Mouse (Mus musculus) forebrain, postnatal 0 days (tissue): Measurements from ENCODE around the gene Slmap. TPM values are rescaled to one million over a fixed set of nuclear protein-coding genes. Genes with fewer than 3 reads are reported as not detected.

ENCODE experiments used
- ATAC-seq: fragments of 200-750 bp; cut with Nextera tagmentation; 2 replicates; pipeline ENCODE4 v1.8.0; 2017; ENCODE audit warnings: mild to moderate bottlenecking, moderate library complexity
- DNase-seq: peaks from one replicate; pipeline ENCODE4 v3.0.0-alpha.2; 2015
- H3K27ac ChIP-seq: fragments of 300-500 bp; sonication (generic); 2 replicates; pipeline ENCODE4 v1.5.1; 2014; ENCODE audit warnings: low read depth, mild to moderate bottlenecking, antibody characterized with exemption, low read length, moderate library complexity, mixed read lengths
- H3K27me3 ChIP-seq: fragments of 300-500 bp; sonication (generic); 2 replicates; pipeline ENCODE4 v1.6.1; 2014; ENCODE audit warnings: mild to moderate bottlenecking, low read length, mixed read lengths; ENCODE audit not compliant: insufficient read depth
- H3K36me3 ChIP-seq: fragments of 300-500 bp; sonication (generic); 2 replicates; pipeline ENCODE4 v1.6.1; 2014; ENCODE audit warnings: mild to moderate bottlenecking, moderate library complexity; ENCODE audit not compliant: insufficient read depth
- H3K4me1 ChIP-seq: fragments of 300-500 bp; sonication (generic); 2 replicates; pipeline ENCODE4 v1.6.1; 2014; ENCODE audit warnings: antibody characterized with exemption; ENCODE audit not compliant: insufficient read depth
- H3K4me2 ChIP-seq: fragments of 300-500 bp; sonication (generic); 2 replicates; pipeline ENCODE4 v1.6.1; 2014; ENCODE audit warnings: low read depth, mild to moderate bottlenecking, moderate library complexity
- H3K4me3 ChIP-seq: fragments of 300-500 bp; sonication (generic); 2 replicates; pipeline ENCODE4 v1.5.1; 2014; ENCODE audit warnings: low read depth, low read length, mixed read lengths
- H3K9ac ChIP-seq: fragments of 300-500 bp; sonication (generic); 2 replicates; pipeline ENCODE4 v1.6.1; 2014; ENCODE audit warnings: mild to moderate bottlenecking
- H3K9me3 ChIP-seq: fragments of 300-500 bp; sonication (generic); 2 replicates; pipeline ENCODE4 v1.6.1; 2016; ENCODE audit warnings: low read length
- CTCF ChIP-seq: sonication (generic); IDR thresholded peaks from 2 replicates; pipeline ENCODE4 v1.5.1; 2016; ENCODE audit warnings: antibody characterized with exemption, control low read depth, low read depth
- WGBS: fragments of 180-500 bp; shearing (Covaris S2); extraction: QIAGEN DNeasy Blood & Tissue Kit; methylation state at CpG from one replicate; pipeline ENCODE4 v1.1.7; 2014; 5-methylcytosine and 5-hydroxymethylcytosine counted together
- polyA plus RNA-seq: library from polyadenylated mRNA; unstranded; fragments of >200 nt; fragmentation: Nextera tagmentation; extraction: Ambion mirVana; gene quantifications from 2 replicates; pipeline ENCODE4 v1.2.1, GENCODE M21; 2015
- total RNA-seq: library from RNA; depleted of rRNA; stranded (reverse); fragments of >200 nt; gene quantifications from 2 replicates; pipeline ENCODE4 v1.2.3, GENCODE M21; 2014

Gene Slmap
- total and polyA plus RNA-seq, 2 experiments from 2014 or later, result 9.9 to 27.2 TPM

DNA sequence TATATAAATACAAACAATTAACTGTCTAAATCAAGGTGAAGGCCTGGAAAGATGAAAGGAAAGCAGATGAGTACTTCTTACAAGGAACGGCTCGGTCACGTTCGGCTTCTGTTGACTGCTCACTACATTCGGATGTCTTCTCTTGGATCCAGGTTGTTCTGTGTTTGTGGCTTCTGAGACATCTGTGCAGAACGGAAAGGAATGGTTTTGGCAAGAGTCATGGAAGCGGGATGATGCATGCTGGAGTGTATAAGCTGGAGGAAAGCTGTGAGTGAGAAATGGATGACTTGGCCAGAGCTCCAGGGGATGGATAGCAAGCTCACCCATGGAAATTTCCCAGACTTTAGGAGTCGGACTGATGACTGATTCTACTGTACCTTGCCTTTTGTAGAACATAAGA lies 16.0 kb upstream of the Slmap start:
- Histone ChIP-seq H3K36me3 (no peaks in the 10 kb centered on the region), H3K27ac (no peak overlapping the region), H3K4me3 (no peak overlapping the region), H3K4me2 (no peak overlapping the region), H3K9me3 (no peaks in the 10 kb centered on the region), H3K9ac (no peak overlapping the region), H3K27me3 (no peaks in the 10 kb centered on the region), H3K4me1 (no peaks in the 10 kb centered on the region)
- TF ChIP-seq CTCF, result no peak
- WGBS, result 93% methylated on average over 8 of the region's 8 CpGs
- ATAC-seq (no peak), DNase-seq (no peak)

DNA sequence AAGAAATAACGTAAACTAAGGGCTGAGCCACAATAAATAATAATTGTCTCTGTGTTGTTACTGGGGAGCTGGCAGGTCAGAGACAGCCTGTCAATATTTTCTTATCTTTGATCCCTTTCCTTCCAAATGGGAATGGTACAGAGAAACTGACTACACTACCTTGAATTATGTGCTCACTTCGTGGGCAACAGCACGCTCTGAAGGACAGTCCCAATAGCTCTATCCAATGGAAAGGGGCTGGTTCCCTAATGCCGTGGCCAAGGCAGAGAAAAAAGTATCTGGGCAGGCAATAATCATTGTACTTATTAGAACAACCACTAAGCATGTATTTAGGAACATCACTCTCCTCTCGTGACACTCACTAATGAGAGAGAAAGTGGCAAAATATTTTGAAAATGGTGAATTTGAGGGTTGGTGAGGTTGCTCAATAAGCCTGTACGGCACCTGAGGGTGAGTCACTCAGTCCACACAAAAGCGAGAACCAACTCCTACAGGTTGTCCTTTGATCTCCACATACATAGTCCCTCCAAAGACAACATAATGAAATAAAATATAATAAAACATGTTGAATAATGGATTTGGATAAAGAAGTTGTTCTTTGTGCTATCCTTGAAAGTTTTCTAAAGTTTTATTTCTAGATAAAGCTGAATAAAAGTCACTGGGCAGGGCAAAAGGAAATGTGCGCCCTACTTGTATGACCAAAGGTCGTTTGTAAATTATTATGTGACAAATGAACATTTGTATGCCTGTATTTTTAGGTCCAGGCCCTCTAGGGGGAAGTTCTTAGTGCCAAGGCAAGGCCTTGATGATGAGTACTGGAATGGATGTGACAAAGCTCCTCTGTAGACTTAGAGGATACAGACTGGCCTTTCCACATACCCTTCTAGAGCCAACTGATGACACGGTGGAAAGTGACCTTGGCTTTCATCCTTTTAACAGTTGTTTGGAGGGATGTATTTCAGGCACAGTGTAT lies 13.1 kb upstream of the Slmap start:
- no peak overlapping the region for H3K4me3 ChIP-seq
- 81% methylated on average over 10 of the region's 10 CpGs for WGBS
- ATAC-seq, result no peak
- no peak overlapping the region for H3K4me2 ChIP-seq
- H3K9ac ChIP-seq, result no peak overlapping the region
- no peaks in the 10 kb centered on the region for H3K27me3 ChIP-seq
- H3K4me1 ChIP-seq, result no peaks in the 10 kb centered on the region
- DNase-seq, result no peak
- no peaks in the 10 kb centered on the region for H3K9me3 ChIP-seq
- TF ChIP-seq CTCF, result no peak
- no peaks in the 10 kb centered on the region for H3K36me3 ChIP-seq
- H3K27ac ChIP-seq, result no peak overlapping the region

DNA sequence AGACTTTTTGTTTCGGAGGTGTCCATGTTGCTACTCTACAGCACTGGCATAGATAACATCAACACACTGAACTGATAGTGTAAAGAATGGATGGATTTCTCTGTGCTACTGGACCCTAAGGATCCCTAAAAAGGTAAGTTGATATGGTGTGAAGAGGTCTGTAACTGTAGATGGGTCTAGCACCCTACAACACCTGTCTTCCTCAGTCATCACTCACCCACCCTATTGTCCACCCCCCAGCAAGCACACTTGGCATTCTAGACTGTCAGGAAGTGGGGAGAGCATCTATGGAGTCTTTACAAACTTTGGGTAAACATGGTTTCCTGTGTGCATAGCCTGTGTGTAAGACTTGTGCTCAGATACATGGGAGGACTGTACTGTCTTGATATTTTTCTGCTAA lies 7.4 kb upstream of the Slmap start:
- ATAC-seq (no peak), DNase-seq (no peak)
- TF ChIP-seq CTCF, result no peak
- Histone ChIP-seq H3K4me2 (no peak overlapping the region), H3K27me3 (no peaks in the 10 kb centered on the region), H3K9ac (no peak overlapping the region), H3K36me3 (no peaks in the 10 kb centered on the region), H3K27ac (no peak overlapping the region), H3K9me3 (no peaks in the 10 kb centered on the region), H3K4me3 (no peak overlapping the region), H3K4me1 (no peaks in the 10 kb centered on the region)
- 96% methylated on average over 1 of the region's 1 CpGs for WGBS

DNA sequence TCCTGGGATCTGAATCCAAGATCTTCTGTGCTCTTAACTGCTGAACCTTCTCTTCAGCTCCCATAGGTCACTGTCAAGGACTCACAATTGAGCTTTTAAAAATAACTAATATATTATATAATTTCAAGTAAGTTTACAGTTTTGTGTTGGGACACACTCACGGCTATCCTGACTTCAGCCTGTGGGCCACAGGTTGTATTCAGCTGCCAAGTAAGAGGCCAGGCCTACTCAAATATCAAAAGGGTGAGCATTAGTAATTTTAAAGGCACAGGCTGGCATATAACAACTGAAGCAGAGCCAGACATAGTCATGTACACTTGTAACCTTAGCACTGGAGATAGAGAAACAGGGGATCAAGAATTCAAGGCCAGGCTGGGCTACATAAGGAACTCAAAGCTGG lies 5.8 kb upstream of the Slmap start:
- Histone ChIP-seq H3K27ac (no peak overlapping the region), H3K36me3 (no peaks in the 10 kb centered on the region), H3K4me1 (no peaks in the 10 kb centered on the region), H3K27me3 (no peaks in the 10 kb centered on the region), H3K4me2 (no peak overlapping the region), H3K9me3 (no peaks in the 10 kb centered on the region), H3K4me3 (no peak overlapping the region), H3K9ac (no peak overlapping the region)
- DNase-seq (no peak), ATAC-seq (no peak)
- no peak for TF ChIP-seq CTCF
- WGBS, result 77% methylated on average over 1 of the region's 1 CpGs

DNA sequence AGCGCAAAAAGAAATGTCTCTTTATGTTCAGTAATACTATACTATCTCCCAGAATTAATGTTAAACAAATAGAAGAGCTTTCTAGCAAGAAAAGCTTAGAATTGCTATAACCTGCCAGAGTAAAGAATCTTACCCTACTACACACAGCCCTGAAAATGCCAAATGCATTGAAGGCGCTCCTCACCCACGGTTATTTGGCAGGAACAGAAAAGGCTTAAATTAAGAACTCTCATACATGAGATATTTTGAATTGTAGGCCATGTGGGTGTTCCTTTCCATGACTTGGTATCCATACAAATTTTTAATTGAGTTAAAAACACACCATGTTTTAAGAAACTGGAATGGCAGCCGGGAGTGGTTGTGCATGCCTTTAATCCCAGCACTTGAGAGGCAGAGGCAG lies 4.5 kb upstream of the Slmap start:
- TF ChIP-seq CTCF, result no peak
- H3K9me3 ChIP-seq, result no peaks in the 10 kb centered on the region
- no peak overlapping the region for H3K9ac ChIP-seq
- no peaks in the 10 kb centered on the region for H3K27me3 ChIP-seq
- no peak overlapping the region for H3K4me2 ChIP-seq
- H3K4me1 ChIP-seq, result no peaks in the 10 kb centered on the region
- 74% methylated on average over 4 of the region's 4 CpGs for whole genome bisulfite sequencing
- no peak overlapping the region for H3K4me3 ChIP-seq
- H3K27ac ChIP-seq, result no peak overlapping the region
- DNase-seq (no peak), ATAC-seq (no peak)
- no peaks in the 10 kb centered on the region for H3K36me3 ChIP-seq

DNA sequence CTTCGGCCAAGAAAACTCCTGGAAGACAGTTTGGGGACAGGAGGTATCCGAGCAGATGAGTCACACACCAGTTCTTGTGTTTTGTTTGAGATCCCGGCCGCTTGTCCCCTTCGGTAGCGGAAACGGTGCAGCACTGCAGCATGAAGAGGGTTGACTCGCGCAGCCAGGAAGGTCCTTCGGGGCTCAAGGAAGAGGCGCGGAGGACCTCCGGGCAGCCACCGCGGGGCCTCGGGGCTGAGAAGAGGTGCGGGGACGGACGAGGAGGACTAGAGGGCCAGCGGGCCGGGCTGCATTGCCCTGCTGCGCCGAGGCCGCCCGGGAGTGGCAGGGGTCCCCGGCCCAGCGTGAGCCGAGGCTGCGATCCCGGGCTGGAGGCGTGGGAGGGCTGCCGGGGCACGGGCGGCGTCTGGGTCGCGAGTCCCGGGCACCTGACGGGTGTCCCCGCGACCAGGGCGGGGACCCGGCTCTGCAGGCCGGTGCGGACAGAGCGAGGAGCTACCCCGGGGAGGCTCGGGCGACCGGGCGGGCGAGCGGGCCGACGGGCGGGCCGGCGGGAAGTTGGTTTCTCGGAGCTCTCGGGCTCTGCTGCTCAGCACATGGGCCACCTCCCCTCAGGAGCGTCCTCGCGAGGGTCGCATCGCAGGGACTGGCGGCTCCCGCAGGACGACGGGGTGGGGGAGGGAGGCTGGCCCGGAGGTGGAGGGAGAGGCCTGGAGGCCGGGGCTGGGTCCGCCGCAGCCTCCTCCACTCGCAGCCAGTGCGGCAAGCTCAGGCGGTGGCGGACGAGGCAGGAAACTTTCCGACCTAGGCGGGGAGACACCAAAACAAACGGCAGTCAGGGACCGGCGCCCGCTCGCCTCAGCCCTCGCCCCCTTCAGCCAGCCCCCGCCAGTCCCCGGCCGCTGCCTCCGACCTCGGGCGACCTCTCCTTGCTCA lies 642 bp downstream of the Slmap start:
- WGBS, result under 1% methylated on average over 86 of the region's 92 CpGs
- H3K27ac ChIP-seq, result peak overlapping the region; percentile 88

More for the DNA sequence above, 642 bp downstream of the Slmap start:
- Histone ChIP-seq H3K9ac (peak overlapping the region; percentile 81), H3K4me2 (peak overlapping the region; percentile 96), H3K9me3 (no peaks in the 10 kb centered on the region), H3K4me3 (peak overlapping the region; percentile 88), H3K36me3 (no peaks in the 10 kb centered on the region), H3K4me1 (peaks cover 30% of the 10 kb centered on the region), H3K27me3 (no peaks in the 10 kb centered on the region)
- ATAC-seq (peak; percentile 81), DNase-seq (peak; percentile 63)
- no peak for TF ChIP-seq CTCF
